Mouse (Mus musculus): ENCODE data around the gene Sart1. TPM values are rescaled to one million over a fixed set of nuclear protein-coding genes. Genes with fewer than 3 reads are reported as not detected.
"Not testable (repeated sequence)": the region's sequence is repeated elsewhere in the genome, so short reads cannot be mapped to it uniquely, and the experiment has no call there.

Sart1 gene
- polyA plus RNA-seq, 1 experiment from 2014 or later: 111 TPM

DNA sequence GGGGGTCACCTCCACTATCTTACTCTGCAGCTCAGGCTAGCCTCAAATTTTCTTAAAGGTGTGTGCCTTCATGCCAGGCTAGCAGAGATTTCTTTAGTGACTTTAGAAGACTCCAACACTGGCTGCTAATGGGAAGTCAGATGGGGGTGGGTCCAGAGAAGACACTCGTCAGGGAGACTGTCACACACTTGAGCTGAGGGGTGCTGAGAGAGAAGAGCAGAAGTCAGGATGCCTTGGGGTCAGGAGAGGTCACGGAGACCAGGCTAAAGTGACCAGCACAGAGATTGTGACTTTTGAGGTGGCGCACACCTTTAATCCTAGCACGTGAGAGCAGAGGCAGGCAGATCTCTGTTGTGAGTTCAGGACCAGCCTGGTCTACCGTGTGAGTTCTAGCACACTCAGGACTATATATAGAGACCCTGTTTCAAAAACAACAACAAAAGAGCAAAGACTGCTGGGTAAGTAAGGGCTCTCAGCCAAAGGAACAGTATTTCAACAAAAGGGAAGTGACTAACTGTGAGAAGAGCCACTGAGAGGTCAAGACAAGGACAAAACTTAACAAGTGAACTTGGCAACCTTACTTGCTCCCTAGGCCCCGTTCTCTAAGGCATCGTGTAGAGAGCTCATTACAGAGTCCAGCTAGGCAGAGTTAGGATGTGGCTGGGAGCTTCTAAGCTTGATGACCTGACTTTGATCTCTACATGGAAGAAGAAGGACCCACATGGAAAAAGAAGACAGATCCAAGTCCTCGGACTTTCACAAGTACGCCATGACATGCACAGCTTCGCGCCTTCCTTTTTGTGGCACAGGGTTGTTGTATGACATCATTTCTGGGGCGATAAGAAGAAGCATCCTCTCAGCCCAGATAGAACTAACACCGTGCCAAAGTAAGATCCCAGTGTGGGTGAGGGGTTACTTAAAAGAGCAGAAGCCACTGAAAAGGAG is 19.8 kb upstream of the Sart1 start:
- peak overlapping the region; percentile 61; the same call in 1 of the 2 replicates for H3K4me3 ChIP-seq
- DNase-seq (ENCODE audit: low spot score): no peak
- H3K4me1 ChIP-seq: peaks cover 27% of the 10 kb centered on the region
- no peaks in the 10 kb centered on the region for H3K9me3 ChIP-seq (replicated peaks)
- no peaks in the 10 kb centered on the region for H3K27me3 ChIP-seq (ENCODE audit: low read depth, poor library complexity, severe bottlenecking)
- 93% methylated on average over 13 of the region's 13 CpGs for WGBS
- H3K27ac ChIP-seq: peak overlapping the region; percentile 90
- peaks cover 5% of the 10 kb centered on the region; the same call in 1 of the 2 replicates for H3K36me3 ChIP-seq

GRCm38 (mm10) chr19:5407133-5407532 is 18.6 kb upstream of the Sart1 start:
- Histone ChIP-seq H3K36me3 (peaks cover 5% of the 10 kb centered on the region; the same call in 1 of the 2 replicates), H3K27me3 (ENCODE audit: low read depth, poor library complexity, severe bottlenecking) (no peaks in the 10 kb centered on the region), H3K4me3 (peak overlapping the region; percentile 61), H3K9me3 (replicated peaks) (no peaks in the 10 kb centered on the region), H3K4me1 (peaks cover 27% of the 10 kb centered on the region), H3K27ac (peak overlapping the region; percentile 90)
- peak; percentile 69 for DNase-seq (ENCODE audit: low spot score)
- 20% methylated on average over 7 of the region's 7 CpGs for WGBS

DNA sequence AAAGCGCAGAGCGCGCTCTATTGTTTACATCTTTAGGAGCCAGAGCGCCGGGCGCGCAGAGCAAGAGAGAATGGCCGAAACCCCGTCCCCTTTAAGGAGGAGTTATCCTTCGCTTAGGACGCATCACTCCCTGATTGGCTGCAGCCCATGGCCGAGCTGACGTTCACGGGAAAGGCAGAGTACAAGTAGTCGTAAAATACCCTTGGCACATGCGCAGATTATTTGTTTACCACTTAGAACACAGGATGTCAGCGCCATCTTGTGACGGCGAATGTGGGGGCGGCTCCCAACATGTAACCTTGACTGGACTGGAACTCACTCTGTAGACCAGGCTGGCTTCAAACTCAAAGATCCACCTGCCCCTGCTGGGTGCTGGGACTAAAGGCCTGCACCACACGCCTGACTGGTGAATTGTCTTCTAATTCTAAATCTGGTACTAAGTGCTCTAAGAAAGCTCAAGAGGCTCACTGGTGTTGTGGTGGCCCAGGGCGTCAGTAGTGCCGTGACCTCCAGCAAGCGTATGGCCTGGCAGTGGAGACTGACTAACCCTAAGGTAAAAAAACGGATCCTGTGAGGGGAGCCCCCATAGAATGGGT is 18.1 kb upstream of the Sart1 start:
- H3K4me1 ChIP-seq: peaks cover 23% of the 10 kb centered on the region
- H3K36me3 ChIP-seq; H3K27me3 ChIP-seq (ENCODE audit: low read depth, poor library complexity, severe bottlenecking); H3K9me3 ChIP-seq (replicated peaks): not testable (repeated sequence)
- H3K27ac ChIP-seq: peak overlapping the region; percentile 90
- WGBS: 11% methylated on average over 25 of the region's 25 CpGs
- peak; percentile 65 for DNase-seq (ENCODE audit: low spot score)
- H3K4me3 ChIP-seq: peak overlapping the region; percentile 61

DNA sequence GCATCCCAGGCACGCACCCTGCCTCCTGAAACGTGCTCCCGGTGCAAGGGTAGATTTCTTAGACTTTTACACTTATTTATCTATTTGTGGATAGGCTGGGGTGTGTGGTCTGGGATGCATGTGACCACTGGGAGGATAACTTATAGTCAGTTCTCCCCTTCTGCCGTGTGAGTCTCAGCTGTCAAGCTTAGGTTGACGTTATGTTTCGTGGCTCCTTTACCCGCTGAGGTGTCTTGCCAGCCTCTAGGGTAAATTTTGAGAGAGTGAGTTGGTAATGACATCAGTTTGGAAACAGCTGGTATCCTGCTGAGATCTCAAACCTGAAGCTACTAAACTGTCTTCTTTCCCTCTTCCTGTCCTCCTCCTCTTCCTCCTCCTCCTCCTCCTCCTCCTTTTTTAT is 17.4 kb upstream of the Sart1 start:
- H3K9me3 ChIP-seq (replicated peaks): no peaks in the 10 kb centered on the region
- H3K27me3 ChIP-seq (ENCODE audit: low read depth, poor library complexity, severe bottlenecking): no peaks in the 10 kb centered on the region
- peak overlapping the region; percentile 50 for H3K4me3 ChIP-seq
- peaks cover 23% of the 10 kb centered on the region for H3K4me1 ChIP-seq
- DNase-seq (ENCODE audit: low spot score): no peak
- WGBS: 36% methylated on average over 7 of the region's 7 CpGs
- H3K36me3 ChIP-seq: peaks cover 5% of the 10 kb centered on the region; the same call in 1 of the 2 replicates
- H3K27ac ChIP-seq: peak overlapping the region; percentile 85

GRCm38 (mm10) chr19:5402293-5402692 is 13.8 kb upstream of the Sart1 start, which contains the start of gene Tsga10ip:
Gene Tsga10ip (minus strand): TSS chr19:5402526.
- 80% methylated on average over 8 of the region's 8 CpGs for WGBS
- H3K4me1 ChIP-seq: peaks cover 13% of the 10 kb centered on the region
- no peaks in the 10 kb centered on the region for H3K27me3 ChIP-seq (ENCODE audit: low read depth, poor library complexity, severe bottlenecking)
- no peaks in the 10 kb centered on the region for H3K9me3 ChIP-seq (replicated peaks)
- no peaks in the 10 kb centered on the region for H3K36me3 ChIP-seq
- H3K4me3 ChIP-seq: no peak within 1 kb of the TSS
- no peak for DNase-seq (ENCODE audit: low spot score)
- no peak within 1 kb of the TSS for H3K27ac ChIP-seq

- not testable (repeated sequence) for H3K27me3 ChIP-seq (ENCODE audit: low read depth, poor library complexity, severe bottlenecking); H3K36me3 ChIP-seq; DNase-seq (ENCODE audit: low spot score); H3K4me3 ChIP-seq; H3K4me1 ChIP-seq; H3K9me3 ChIP-seq (replicated peaks)
- H3K27ac ChIP-seq: peak overlapping the region; percentile 19; the same call in 1 of the 2 replicates
- 79% methylated on average over 4 of the region's 4 CpGs for WGBS
Measured at GRCm38 (mm10) chr19:5401073-5401472, 12.6 kb upstream of the Sart1 start.

DNA sequence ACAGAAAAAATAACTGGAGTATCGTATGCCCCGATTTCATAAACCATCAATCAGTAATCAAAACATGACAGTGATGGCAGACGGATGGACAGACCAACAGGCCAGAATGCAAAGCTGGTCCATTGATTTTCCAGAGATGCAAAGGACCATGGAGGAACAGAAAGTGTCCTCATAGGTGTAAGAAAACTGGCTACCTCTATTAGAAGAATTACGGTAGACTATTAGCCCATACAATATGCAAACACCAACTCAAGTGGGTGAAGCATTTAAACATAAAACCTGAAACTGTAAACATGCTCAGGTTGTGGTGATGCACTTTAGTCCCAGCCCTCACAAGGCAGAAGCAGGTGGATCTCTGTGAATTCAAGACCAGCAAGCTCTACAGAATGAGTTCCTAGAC is 6.9 kb upstream of the Sart1 start:
- 78% methylated on average over 4 of the region's 4 CpGs for WGBS
- Histone ChIP-seq H3K27me3 (ENCODE audit: low read depth, poor library complexity, severe bottlenecking) (no peaks in the 10 kb centered on the region), H3K4me3 (no peak overlapping the region), H3K9me3 (replicated peaks) (no peaks in the 10 kb centered on the region), H3K4me1 (peaks cover 12% of the 10 kb centered on the region), H3K27ac (no peak overlapping the region), H3K36me3 (no peaks in the 10 kb centered on the region)
- DNase-seq (ENCODE audit: low spot score): no peak

- no peaks in the 10 kb centered on the region for H3K27me3 ChIP-seq (ENCODE audit: low read depth, poor library complexity, severe bottlenecking)
- no peak overlapping the region for H3K4me3 ChIP-seq
- H3K9me3 ChIP-seq (replicated peaks): no peaks in the 10 kb centered on the region
- peaks cover 25% of the 10 kb centered on the region for H3K4me1 ChIP-seq
- no peak overlapping the region for H3K27ac ChIP-seq
- H3K36me3 ChIP-seq: no peaks in the 10 kb centered on the region
- WGBS: 43% methylated on average over 10 of the region's 10 CpGs
- no peak for DNase-seq (ENCODE audit: low spot score)
Measured at GRCm38 (mm10) chr19:5394168-5394567, 5.7 kb upstream of the Sart1 start.

DNA sequence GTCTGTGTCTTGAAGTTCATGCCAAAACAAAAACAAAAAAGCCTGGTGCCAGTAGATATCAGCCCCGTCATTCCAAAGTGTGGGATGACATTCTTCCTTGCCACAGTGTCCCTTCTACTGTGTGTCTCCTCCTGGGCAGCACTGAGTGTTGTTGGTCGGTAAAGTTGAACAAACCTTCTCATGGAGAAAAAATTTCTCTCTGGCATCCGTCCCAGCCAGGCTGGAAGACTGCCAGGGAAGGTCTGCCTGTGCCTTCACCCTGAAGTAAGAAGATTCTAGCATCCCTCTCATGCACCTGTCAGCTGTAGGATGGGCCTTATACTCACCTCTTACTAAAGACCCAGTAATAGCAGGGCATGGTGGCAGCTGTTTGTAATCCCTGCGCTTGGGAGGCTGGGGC is 4.4 kb upstream of the Sart1 start:
- no peak overlapping the region for H3K4me3 ChIP-seq
- 85% methylated on average over 4 of the region's 4 CpGs for WGBS
- peaks cover 27% of the 10 kb centered on the region for H3K4me1 ChIP-seq
- no peaks in the 10 kb centered on the region for H3K36me3 ChIP-seq
- H3K9me3 ChIP-seq (replicated peaks): no peaks in the 10 kb centered on the region
- H3K27ac ChIP-seq: no peak overlapping the region
- H3K27me3 ChIP-seq (ENCODE audit: low read depth, poor library complexity, severe bottlenecking): no peaks in the 10 kb centered on the region
- DNase-seq (ENCODE audit: low spot score): no peak

DNA sequence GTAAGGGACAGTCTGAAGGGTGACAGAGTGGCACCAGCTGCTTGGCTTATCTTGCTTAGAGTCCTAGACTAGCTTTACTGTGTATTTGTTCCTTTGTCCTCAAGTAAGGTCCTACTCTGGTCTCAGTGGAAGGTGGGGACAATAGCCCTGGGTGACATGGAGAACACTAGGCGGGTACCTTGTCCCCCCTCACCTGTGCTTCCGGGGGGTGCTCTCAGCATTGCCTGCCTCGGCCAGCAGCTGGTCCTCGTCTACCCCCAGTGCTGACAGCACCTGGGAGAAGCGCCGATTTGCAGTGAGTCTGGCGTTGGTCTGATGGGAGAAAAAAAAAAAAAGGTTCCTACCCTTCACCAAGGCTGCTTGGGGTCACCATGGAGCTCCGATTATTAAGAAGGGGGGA is 1.9 kb upstream of the Sart1 start:
- peaks cover 39% of the 10 kb centered on the region for H3K4me1 ChIP-seq
- no peaks in the 10 kb centered on the region for H3K9me3 ChIP-seq (replicated peaks)
- 79% methylated on average over 8 of the region's 8 CpGs for WGBS
- peak overlapping the region; percentile 92 for H3K27ac ChIP-seq
- peak overlapping the region; percentile 100 for H3K4me3 ChIP-seq
- no peak for DNase-seq (ENCODE audit: low spot score)
- H3K27me3 ChIP-seq (ENCODE audit: low read depth, poor library complexity, severe bottlenecking): no peaks in the 10 kb centered on the region
- H3K36me3 ChIP-seq: peaks cover 14% of the 10 kb centered on the region

GRCm38 (mm10) chr19:5389647-5390046 is 1.1 kb upstream of the Sart1 start:
- Histone ChIP-seq H3K36me3 (peaks cover 21% of the 10 kb centered on the region), H3K4me3 (peak overlapping the region; percentile 100), H3K27me3 (ENCODE audit: low read depth, poor library complexity, severe bottlenecking) (no peaks in the 10 kb centered on the region), H3K27ac (peak overlapping the region; percentile 92), H3K9me3 (replicated peaks) (no peaks in the 10 kb centered on the region), H3K4me1 (peaks cover 39% of the 10 kb centered on the region)
- 32% methylated on average over 12 of the region's 12 CpGs for WGBS
- peak; percentile 52 for DNase-seq (ENCODE audit: low spot score)

DNA sequence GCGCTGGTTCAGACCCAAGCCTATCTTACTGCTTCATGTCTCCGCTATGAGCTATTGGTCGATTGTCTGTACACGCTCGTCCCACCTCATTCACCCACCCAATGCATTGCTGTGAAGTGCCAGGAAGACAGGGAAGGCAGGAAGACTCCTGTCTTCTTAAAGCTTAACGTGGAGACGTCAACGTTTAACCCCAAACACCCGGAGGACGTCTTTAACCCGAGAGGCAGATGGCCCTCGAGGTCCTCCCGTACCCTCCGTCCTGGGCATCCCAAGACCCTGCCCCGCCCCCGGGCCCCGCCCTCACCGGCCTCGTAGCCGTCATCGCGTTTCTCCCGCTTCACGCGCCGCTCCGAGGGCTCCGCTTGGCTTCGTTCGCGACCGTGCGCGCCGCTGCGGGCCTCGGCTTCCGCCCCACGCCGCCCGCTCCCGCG is 477 bp downstream of the Sart1 start:
- Histone ChIP-seq H3K27ac (peak overlapping the region; percentile 92), H3K36me3 (peaks cover 38% of the 10 kb centered on the region), H3K4me3 (peak overlapping the region; percentile 100), H3K27me3 (ENCODE audit: low read depth, poor library complexity, severe bottlenecking) (no peaks in the 10 kb centered on the region), H3K4me1 (peaks cover 36% of the 10 kb centered on the region), H3K9me3 (replicated peaks) (no peaks in the 10 kb centered on the region)
- DNase-seq (ENCODE audit: low spot score): peak; percentile 60
- WGBS: under 1% methylated on average over 43 of the region's 43 CpGs

- 94% methylated on average over 8 of the region's 8 CpGs for WGBS
- H3K27me3 ChIP-seq (ENCODE audit: low read depth, poor library complexity, severe bottlenecking): no peaks in the 10 kb centered on the region
- H3K27ac ChIP-seq: no peak overlapping the region
- H3K9me3 ChIP-seq (replicated peaks): no peaks in the 10 kb centered on the region
- peaks cover 20% of the 10 kb centered on the region for H3K4me1 ChIP-seq
- peaks cover 71% of the 10 kb centered on the region for H3K36me3 ChIP-seq
- DNase-seq (ENCODE audit: low spot score): no peak
- no peak overlapping the region for H3K4me3 ChIP-seq
Measured at GRCm38 (mm10) chr19:5384715-5385114, 3.8 kb downstream of the Sart1 start.
